Mouse (Mus musculus) liver, embryonic 14.5 days (tissue): ENCODE measurements around the gene Npas4.
"Not testable (repeated sequence)": the region's sequence is repeated elsewhere in the genome, so short reads cannot be mapped to it uniquely, and the experiment has no call there.

Experiments
- CTCF ChIP-seq: IDR thresholded peaks from 2 replicates; pipeline ENCODE4 v1.5.1; 2016; ENCODE audit warnings: antibody characterized with exemption, low read depth, control low read depth
- EP300 ChIP-seq: IDR thresholded peaks from 2 replicates; pipeline ENCODE4 v1.6.1; 2016; ENCODE audit warnings: antibody characterized with exemption, low read depth

- TF ChIP-seq CTCF, EP300: not testable (repeated sequence)
These were observed 13.5 kb upstream of the Npas4 start for GRCm38 (mm10) chr19:5003644-5004043.
